Mouse (Mus musculus) ES-Bruce4 (cell line): ENCODE results near the gene Teddm2.

Source experiments
- CTCF ChIP-seq: IDR thresholded peaks from one replicate; pipeline ENCODE4 v1.8.1; 2011; ENCODE audit warnings: low read depth, low read length
- EP300 ChIP-seq: IDR thresholded peaks from 2 replicates; pipeline ENCODE4 v1.6.1; 2011; ENCODE audit warnings: low read depth, low read length; ENCODE audit not compliant: insufficient read depth
- POLR2A ChIP-seq: IDR thresholded peaks from one replicate; pipeline ENCODE4 v1.8.1; 2011; ENCODE audit warnings: low read length; ENCODE audit not compliant: insufficient read depth

GRCm38 (mm10) chr1:153924395-153925385, 24.7 kb upstream of the Teddm2 start:
- TF ChIP-seq CTCF: no peak
- no peak for TF ChIP-seq POLR2A
- TF ChIP-seq EP300: no peak
